Mouse (Mus musculus): ENCODE data around the gene Apol11a. TPM values are rescaled to one million over a fixed set of nuclear protein-coding genes. Genes with fewer than 3 reads are reported as not detected.

Gene Apol11a
- polyA plus RNA-seq (2012; rRNA removed), result not detected in 2 replicates

DNA sequence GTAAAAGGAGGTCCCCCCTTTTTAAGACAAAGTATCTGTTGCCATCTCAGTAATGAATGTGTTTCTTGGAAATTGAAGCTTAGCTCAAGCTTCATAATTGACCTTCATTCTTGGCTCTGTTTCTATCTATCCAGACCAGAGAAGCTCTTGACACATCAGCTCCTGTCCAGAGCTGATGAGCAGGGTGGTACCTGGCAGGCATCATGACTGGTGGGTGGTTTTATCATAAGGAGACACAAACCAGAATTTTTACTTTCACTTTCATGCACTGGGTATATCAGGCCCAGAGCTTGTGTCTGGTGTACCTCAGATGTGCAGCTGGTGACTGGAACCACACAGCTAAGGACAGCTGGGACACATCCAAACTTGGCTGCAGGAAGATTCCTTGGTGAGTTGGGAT, at the start of gene Apol11a:
Apol11a (plus strand) TSS at position 306 of the 400 bp plus-strand sequence.

DNA sequence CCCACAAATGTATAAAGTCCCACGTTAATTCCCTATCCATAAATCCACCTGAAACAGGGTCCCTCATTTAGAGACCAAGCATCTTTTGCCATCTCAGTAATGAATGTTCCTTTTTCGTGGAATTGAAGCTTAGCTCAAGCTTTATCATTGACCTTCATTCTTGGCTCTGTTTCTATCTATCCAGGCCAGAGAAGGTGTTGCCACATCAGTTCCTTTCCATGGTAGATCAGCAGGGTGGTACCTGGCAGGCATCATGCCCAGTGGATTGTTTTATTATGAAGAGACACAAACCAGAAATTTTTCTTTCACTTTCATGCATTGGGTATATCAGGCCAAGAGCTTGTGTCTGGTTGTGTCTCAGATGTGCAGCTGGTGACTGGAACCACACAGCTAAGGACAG, 31.4 kb upstream of the Apol11a start, which contains the start of gene Apol10a:
Apol10a (plus strand) TSS at position 355 of the 400 bp plus-strand sequence.

DNA sequence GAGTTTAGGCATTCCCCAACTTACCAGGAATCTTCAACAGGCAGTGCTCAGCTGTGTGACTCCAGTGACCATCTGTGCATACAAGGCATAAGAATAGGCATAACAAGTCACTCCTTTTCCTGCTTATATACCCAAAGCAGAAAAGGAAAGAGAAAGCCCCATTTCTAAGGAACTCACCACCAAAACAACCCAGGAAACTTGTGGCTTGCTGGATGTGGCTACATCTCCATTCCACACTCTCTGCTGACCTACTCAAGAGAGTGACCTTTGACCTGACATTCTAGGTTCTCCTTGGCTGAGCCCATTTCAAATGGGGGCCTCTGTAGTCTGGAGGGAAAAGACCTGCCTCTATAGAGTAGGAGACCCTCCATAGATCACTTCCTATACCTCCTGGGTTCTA, 25.1 kb downstream of the Apol11a start, which contains the start of gene Apol7c:
Apol7c (minus strand) TSS at position 101 of the 400 bp plus-strand sequence.

DNA sequence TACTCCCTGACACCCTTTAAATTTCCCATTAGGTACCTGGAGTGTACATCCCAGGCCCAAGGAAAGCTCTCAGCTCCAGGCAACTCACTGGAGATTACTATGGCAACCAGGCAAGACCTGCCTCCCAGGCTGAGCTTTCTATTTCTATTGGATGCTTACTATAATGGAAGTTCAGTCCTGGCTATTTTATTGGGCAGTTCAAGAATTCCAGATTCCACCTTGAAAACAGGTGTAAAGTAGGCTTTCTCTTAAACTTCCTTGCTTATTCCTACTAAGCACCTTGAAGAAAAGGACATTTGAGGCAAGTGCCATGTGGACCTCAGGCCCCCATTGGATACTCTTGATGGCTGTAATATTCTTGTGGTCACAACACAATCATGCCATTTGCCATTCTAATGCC, 53.7 kb downstream of the Apol11a start, which contains the start of gene 1700025B11Rik:
1700025B11Rik (minus strand) TSS at position 101 of the 400 bp plus-strand sequence.

Other genes starting within 250 kb of the Apol11a start
- 312 and 317 TPM in 2 replicates for gene Rbfox2, start 201.3 kb upstream of the Apol11a start, polyA plus RNA-seq (2012; rRNA removed)
- gene Apol7a, start 109.2 kb upstream of the Apol11a start, polyA plus RNA-seq (2012; rRNA removed), result 0.25 TPM in 1 of 2 replicates, not detected in the other
- 0.10 TPM in 2 replicates for gene Apol9a, start 97.1 kb upstream of the Apol11a start, polyA plus RNA-seq (2012; rRNA removed)
- gene Apol7b, start 60.8 kb upstream of the Apol11a start, polyA plus RNA-seq (2012; rRNA removed), result 0.04 TPM in 1 of 2 replicates, not detected in the other
- not detected in 2 replicates for gene Apol10a, start 31.2 kb upstream of the Apol11a start, polyA plus RNA-seq (2012; rRNA removed)
- 0.04 and 0.06 TPM in 2 replicates for gene Apol7c, start 25.0 kb downstream of the Apol11a start, polyA plus RNA-seq (2012; rRNA removed)
- not detected in 2 replicates for gene 1700025B11Rik, start 53.6 kb downstream of the Apol11a start, polyA plus RNA-seq (2012; rRNA removed)
- 0.09 and 0.13 TPM in 2 replicates for gene Apol10b, start 87.9 kb downstream of the Apol11a start, polyA plus RNA-seq (2012; rRNA removed)
- not detected in 2 replicates for gene Gm36245, start 91.0 kb downstream of the Apol11a start, polyA plus RNA-seq (2012; rRNA removed)
- gene Apol11b, start 135.0 kb downstream of the Apol11a start, polyA plus RNA-seq (2012; rRNA removed), result not detected in 2 replicates
- gene Apol7e, start 190.6 kb downstream of the Apol11a start, polyA plus RNA-seq (2012; rRNA removed), result 0.05 TPM in 1 of 2 replicates, not detected in the other
- gene Apol9b, start 220.8 kb downstream of the Apol11a start, polyA plus RNA-seq (2012; rRNA removed), result 0.12 and 0.20 TPM in 2 replicates
- 0.16 and 0.88 TPM in 2 replicates for gene Apol8, start 248.7 kb downstream of the Apol11a start, polyA plus RNA-seq (2012; rRNA removed)

Data from central nervous system, embryonic 14 days (tissue).